Mouse (Mus musculus) 416B (cell line): ENCODE data around the gene Macc1.
A peak's percentile ranks its signal among the peaks of the same experiment; 100 is the strongest.
"Not testable (repeated sequence)": the region's sequence is repeated elsewhere in the genome, so short reads cannot be mapped to it uniquely, and the experiment has no call there.

Experiments
- DNase-seq: peaks from one replicate; pipeline ENCODE4 v3.0.0; 2011; ENCODE audit warnings: low read depth

Macc1 gene

DNA sequence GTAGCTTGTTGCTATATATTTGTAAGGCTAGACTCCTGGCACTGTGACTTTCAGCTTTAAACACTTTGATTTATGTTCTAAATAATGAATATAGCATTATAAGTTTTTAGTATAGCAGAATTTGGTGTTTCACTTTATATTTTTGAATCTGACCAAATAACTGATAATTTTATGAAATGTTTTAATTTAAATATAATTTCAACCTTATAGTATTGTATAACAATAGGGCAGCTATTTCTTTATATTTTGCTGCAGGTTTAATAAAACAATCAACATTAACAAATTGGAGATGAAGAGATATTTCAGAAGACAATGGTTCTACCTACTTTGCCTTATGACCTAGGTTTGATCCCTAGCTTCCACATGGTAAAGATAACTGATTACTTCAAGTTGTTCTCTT is at the start of gene Macc1:
Macc1 (plus strand) TSS at position 301 of the 400 bp plus-strand sequence.
- no peak for DNase-seq

DNA sequence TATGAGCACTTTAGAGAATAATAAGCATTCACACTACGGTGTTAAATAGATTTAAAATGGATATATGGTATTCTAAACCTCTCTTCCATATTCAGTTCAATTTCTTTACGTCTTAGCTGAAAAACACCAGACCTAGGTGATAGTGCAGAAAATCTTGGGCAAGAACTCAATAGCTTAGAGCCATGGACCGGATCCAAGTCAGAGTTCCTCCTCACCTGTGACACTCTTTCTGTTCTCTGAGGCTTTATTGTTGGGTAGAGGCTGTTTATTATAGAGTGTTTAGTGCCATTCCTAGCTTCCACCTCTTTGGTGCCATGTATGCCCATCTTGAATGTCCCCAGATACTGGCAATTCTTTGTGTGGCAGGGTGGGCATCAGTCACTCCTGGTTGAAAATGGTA is 49.6 kb upstream of the Macc1 start:
- no peak for DNase-seq

DNA sequence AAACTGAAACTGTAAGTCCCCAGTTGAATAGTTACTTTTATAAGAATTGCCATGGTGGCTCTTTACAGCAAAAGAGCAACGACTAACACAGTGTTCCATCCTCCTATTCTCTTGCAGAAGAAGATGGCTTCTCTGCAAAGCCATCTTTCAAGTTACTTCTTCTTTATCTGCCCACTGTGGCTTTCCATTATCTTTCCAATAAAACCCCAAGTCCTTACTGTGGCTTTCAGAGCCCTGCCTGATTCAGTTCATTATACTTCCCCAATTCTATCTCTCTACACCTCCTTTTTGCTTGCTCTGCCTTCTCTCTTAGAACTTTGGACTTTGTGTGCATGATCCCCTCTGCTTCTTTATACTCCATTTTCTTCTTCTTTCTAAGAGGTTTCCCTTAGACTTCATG is 45.3 kb upstream of the Macc1 start:
- DNase-seq: no peak

DNA sequence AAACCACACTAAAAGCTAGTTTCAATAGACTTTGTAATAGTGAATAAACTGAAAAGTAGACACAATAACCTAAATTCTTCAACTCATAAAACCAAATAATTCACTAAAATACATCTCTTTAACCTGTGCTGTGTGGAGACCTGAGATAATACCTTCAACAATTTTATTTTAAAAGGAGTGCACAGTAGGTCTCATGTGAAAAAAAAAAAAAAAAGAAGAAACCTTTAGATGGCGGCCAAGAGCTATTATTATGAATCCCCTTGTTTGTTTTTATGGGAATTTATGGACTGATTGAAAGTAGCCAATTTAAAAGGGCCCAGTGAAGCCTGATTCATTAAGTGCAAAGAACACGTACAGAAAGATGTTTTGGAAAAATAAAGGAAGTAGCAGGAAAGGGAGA is 44.0 kb upstream of the Macc1 start:
- no peak for DNase-seq

DNA sequence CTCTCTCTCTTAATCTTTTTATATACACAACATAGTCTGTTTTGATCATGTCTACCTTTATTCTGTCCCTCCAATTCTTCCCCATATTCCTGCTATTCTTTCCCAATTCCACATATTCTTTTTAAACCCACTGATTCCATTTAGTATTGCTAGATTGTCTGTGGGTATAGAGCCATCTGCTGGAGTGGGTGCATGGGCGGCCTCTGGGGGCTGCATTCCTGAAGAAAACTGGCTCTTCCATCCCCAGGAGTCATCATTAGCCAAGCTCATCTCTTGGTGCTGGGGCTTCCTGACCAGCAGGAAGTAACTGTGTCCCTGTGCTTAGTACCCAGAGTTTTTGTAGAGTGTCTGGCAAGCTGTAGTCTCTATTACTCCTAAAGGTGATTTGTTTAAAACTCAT is 42.1 kb upstream of the Macc1 start:
- DNase-seq: no peak

DNA sequence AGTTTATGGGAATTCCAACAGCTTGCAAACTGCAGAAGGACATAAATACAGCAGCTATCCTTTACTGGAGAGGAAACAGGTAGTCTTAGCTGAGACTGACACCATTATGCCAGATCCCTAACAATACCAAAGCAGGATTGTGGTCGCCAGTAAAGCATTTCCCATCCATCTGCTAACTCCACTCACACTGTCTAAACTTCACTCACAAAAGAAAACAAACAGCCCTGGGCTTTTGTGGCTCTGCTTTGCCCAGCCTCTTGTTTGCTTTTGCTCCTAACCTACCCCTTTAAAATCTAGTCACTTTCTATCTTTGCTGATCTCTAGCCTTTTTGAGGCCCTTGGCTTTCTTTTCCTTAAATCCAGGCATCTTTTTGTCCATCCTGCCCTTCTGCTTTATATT is 40.5 kb upstream of the Macc1 start:
- DNase-seq: no peak

DNA sequence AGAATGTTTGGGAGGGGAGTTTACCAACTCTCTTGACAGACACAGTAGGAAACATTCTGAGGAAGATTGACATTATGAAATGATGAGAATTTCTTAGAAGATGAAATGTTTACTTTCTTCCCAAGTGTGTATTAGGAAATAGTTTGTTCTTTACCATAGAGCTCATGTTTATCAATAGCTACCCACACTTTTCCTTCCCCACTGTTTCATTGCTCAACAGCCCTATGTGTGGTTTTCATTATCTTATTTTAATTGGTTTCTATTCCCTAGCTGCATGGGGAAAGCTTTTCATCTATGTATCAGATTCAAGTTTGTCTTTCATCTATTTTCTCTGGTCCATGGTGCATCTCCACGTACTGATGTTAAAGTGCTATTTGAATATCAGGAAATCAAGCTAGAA is 37.8 kb upstream of the Macc1 start:
- DNase-seq: no peak

DNA sequence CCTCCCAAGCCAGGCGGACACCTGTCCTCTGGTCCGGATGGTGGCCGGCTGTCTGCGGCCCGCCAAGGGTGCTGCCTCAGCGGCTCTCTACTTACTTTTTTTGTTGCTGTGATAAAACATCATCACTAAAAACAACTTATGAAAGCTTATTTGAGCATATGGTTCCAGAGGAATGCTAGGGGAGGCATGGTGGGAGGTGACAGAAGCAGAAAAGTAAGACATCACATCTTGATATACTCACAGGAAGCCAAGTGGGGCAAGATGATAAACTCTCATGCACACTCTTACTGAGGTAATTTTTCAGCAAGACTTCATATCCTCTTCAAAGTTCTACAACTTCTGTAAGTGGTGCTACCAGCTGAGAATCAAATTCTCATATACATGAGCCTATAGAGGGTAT is 22.5 kb upstream of the Macc1 start:
- DNase-seq: no peak

DNA sequence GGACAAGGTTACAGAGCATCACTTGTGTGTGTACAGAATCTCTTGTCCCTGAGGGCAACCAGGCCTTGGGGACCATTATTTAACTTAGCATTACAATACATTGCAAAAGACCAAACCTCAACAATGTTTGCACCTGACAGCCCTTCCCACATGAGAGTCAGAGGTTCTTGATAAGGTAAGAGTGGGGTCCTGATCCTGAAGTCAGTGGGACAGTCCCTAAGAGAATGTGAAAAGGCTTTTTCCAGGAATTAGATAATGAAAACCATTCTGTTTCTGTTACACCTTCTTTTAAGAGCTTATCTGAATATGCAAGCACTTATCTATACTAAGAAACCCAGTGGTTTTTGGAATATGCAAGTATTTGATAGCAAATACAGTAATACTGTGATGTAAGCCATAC is 10.5 kb upstream of the Macc1 start:
- no peak for DNase-seq

DNA sequence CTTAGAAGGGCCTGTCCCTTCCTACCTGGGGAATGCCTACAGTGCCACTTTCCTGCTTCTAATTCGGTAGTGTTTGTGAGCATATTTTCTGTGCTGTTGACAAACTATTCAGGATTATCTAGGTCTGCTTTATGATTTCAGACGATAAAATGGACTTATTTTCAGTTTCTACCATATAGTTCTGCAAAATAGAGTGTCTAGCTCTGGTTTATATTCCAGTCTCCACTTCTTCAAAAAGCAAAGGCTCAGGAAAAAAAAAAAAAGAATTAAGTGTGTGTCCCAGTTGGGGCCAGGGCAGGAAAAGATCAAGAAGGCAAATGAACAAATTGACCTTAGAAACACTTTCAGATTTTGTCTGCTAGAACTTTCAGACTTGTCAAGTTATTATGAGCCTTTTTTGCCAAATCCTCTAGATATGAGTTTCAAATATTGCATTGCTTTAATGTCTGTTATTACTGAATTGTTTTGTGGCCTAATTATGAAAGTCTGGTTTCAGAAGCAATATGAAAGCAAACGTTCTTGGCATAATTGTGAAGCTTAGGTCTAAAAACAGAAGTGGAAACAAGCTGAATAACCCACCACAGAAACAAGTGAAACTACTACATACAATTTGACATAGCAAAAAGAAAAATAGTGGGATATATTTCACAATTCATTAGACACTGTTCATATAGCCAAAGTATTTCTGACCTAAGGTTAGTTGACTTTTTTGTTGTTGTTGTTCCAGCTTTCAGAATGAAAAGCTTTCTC is 881 bp upstream of the Macc1 start:
- DNase-seq: no peak

DNA sequence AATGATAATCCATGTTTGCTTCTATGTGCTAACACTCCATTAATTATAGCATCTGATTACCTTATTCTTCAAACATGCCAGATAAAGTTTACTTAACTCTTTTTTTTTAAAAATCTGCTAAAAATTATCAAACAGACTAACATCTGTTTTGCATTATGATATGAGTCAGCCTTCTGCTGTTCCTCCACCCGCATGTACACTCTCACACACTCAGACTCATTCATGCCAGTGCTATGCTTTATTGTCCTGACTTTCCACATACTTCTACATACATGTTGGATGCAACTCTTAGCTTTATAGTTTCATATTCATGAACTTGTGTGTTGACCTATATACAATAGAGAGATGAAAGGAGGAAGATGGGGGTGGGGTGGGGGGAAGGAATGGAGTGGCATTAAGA is 4.7 kb downstream of the Macc1 start:
- DNase-seq: no peak

DNA sequence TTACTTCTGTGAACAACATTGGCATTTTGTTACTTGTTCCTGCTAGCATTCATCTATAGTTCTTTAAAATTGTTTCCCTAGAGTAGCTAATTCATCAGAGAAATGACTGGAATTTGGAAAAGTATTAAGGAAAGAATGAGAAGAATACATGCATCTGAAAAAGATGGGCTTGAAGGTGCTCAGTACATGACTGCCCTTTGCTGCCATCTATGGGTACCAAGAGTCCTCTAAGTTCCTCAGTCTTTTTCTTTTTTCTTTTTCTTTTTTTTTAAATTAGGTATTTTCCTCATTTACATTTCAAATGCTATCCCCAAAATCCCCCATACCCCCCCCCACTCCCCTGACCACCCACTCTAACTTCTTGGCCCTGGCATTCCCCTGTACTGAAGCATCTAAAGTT is 11.3 kb downstream of the Macc1 start:
- DNase-seq: peak; percentile 30

DNA sequence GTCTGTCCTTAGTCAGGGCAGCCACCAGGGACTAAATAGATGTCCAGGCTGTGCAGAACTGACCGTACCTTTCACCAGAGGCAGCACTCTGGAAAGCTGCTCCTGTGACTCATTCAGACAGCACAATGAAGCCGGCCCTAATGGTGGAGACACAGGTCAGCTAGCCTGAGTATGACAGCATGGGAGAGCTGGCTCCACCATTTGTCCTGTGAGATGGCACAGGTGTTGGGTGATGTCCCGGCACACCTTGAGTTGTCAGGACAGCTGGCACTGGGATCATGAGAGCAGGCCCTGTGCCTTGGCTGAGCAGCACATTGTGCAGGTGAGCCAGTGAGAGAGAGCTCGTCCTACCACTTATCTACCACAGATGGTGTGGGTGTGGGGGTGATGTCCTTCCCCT is 16.6 kb downstream of the Macc1 start:
- no peak for DNase-seq

DNA sequence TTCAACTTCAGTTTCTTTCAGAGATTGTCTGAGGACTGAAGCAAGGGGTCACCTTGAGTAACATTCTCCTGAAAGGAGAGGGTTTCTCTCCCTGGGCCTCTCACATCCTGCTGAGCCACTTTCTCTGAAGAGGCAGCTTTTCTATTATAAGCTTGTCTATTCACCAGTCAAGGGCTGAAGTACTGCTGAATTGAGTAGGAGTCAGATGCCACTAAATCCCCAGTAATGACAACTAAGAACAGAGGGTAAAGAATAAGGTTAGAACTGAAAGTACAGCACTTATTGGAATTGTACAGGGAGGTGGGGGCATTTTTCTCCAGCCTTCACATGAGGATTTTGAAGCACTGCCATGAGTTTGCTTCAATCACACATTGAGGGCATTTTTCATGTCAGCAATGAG is 19.3 kb downstream of the Macc1 start:
- DNase-seq: no peak

DNA sequence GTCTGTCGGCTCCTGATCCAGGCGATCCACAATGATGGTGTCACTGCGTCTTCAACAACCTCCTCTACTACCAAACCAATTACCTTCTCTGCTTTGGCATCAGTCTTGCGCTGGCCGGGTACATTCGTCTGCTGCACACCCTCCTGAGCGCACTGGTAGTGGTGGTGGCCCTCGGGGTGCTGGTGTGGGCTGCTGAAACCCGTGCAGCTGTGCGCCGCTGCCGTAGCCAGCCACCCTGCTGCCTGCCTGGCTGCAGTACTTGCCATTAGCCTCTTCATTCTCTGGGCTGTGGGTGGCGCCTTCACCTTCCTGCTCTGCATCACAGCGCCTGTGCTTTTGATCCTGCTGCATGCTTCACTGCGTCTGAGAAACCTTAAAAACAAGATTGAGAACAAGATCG is 38.5 kb downstream of the Macc1 start:
- not testable (repeated sequence) for DNase-seq

DNA sequence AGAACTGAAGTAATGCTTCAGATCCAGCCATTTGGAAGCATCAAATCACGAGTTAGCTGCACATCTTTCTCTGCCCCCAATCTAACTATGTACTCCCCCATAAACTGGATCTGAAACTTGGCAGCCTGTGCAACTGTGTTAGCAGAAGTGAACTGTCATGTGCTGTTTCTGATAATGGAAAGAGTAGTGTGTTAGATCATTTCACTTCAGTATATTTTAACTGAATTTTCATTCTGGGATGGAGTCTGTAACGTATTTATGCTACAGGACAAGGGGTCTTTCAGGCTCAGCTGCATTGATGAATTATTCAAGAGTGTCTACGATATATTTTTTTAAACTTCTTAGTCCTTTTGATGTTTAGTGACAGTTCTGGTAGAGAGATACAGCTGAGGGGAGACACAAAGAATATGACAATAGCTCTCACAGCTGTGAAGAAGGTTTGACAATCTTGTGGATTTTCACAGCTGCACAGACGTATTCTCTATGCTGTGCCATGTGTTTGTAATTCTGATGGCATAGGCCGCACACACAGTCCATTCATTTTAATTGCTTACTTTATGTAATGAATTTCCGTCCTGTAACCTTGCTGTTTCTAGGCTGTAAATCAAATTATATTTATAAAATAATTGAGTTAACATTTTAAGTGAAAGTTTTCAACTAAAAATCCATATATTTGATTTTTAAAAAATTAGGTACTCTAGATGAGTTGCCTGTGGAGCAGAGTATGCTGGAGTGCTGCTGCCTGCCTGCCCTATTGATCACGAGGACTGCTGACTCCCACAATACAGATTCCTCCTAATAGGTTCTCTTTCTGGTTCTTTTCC is 43.6 kb downstream of the Macc1 start:
- no peak for DNase-seq

DNA sequence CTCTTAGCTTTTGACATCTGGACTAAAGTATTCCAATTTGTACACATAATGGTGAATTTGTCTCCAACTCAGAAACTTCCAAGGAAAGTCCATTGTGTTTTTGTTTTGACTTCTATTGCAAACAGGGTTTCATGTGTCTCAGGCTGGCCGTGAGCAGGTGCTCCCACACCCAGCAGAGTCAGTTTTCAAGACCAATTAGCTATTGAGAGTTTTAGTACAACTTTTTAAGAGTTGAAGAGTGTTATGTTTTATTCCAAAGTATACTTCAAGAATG is 44.1 kb downstream of the Macc1 start:
- no peak for DNase-seq

DNA sequence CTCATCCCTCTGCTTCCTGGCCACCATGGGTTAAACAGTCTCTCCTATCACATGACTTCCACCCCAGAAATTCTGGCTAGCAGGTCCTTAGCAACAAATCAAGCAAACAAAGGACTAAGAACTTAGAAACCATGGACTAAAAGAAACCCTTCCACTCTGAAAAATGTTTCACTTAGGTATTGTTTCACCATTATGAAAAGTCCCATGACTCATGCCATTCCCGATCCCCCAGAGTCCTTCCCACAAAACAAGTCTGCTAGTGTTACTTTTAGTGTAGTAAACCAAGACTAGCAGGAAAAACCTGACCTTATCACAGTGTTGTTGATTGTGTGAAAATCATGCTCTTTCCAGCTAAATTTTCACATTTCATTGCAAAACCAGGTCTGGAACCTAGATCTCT is 51.0 kb downstream of the Macc1 start:
- DNase-seq: no peak

DNA sequence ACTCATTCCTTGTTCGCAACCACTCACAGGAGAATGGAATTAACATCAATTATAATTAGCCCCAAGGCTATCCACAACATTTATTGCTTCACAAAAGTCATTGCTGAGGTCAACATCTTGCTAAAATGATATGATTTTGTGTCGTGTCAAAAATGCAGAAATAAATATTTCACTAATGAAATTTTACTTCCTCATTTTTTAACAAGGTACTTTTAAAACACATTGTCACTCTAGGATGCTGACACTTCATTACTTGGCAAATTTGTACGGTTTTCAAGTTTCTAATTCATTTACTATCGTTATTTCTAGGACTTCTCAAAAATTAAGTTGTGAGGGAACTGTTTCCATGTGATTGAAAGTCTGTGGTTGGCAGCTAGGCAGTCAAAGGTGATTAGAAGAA is 55.8 kb downstream of the Macc1 start:
- no peak for DNase-seq

DNA sequence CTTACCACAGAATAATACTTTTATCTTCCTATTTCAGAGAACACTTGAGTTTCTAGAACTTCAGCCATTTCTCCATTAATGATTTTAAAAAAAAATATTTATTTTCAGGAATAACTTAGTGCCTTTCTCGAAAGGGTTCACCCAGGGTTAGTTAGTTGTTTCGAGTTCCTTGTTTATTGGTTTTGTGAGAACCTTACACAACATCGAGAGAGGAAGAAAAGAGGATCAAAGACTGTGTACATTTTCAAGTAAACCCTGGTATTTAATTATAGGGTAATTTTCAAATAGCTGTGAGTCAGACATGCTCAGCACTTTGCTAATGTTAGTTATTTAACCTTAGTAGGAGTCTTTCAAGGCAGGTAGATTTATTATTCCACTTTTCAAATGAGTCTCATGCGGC is 58.3 kb downstream of the Macc1 start:
- DNase-seq: no peak

DNA sequence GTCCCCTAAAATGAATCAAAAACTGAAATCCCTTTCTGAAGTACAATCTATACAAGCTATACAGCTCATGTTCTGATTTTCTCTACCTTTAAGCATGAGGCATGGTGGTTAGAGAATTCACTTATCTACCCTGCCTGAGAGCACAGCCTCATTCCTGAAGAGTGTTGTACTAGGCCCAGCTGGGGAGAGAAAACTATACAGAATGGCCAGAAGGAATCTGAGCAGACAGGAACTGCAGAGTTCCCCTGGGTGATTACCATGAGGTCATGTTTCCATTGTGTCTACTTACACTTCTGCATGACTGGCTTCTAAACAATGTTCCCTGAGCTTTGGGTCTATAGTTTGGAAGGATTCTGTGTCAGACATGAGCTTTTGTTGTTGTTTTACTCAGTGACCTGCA is 62.8 kb downstream of the Macc1 start:
- DNase-seq: no peak

DNA sequence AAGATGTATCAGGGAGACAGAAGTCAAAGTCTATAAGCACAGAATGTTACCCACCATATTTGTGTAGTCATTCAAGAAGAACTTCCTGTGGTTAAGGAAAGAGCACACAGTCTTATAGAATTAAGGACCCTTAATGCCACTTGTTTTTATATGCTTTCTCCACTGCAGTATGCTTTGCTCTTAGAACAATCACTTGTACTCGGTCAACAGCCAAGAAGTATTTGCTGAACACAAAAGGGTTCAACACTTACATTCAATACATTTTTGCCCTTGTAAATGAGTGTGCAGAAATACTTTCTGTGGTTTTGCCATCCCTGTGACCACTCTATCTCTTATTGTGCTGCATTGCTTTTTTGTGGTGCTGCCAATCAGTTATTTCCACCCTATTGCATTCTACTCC is 67.8 kb downstream of the Macc1 start:
- no peak for DNase-seq

DNA sequence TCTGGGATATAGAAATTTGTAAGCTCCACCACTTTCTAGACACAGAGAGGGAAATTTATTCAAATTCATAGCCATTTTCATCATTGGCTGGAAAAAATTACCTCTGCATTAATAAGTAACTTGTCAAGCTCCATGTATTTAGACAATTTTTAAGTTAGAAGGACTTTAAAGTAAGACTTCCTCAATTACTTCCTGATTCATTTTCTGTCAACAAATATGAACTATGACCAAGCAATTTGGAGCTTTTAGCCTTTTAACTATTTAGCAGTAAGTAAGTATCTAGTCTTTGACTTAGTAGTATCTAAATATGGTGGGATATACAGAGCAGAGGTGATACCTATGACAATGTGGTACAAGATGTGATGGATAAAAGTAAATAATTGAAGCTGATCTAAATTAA is 72.2 kb downstream of the Macc1 start:
- peak; percentile 0 for DNase-seq

DNA sequence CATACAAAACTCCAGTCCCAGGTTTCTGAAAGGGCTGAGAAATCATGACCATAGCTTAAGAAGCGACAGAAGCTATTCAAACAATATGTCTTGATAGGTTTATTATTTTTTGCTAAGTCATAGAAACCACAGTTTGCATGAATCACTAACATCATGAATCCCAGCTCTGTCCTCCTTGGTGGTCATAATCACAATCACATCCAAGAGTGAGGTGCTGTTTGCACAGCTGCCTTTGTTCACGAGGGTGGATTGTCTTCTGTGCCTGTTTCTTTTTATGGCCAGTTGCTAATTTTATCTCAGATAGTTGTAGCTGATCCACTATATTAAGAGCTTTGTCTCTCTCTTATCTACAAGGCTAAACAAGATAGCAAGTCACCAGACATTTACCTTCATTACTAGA is 72.6 kb downstream of the Macc1 start:
- peak; percentile 1 for DNase-seq
